Mouse (Mus musculus) heart, embryonic 15.5 days (tissue): ENCODE measurements around the gene Bbof1. TPM values are rescaled to one million over a fixed set of nuclear protein-coding genes. Genes with fewer than 3 reads are reported as not detected.

Experiments used
- ATAC-seq: fragments of 200-750 bp; cut with Nextera tagmentation; replicated peaks from 2 replicates; pipeline ENCODE4 v1.8.0; 2017; ENCODE audit warnings: low read depth, moderate TSS enrichment; ENCODE audit not compliant: insufficient number of reproducible peaks, insufficient read depth, low FRiP score
- H3K27ac ChIP-seq: fragments of 300-500 bp; sonication (generic); 2 replicates; pipeline ENCODE4 v1.5.1; 2015; ENCODE audit warnings: mild to moderate bottlenecking, inconsistent platforms
- H3K27me3 ChIP-seq: fragments of 300-500 bp; sonication (generic); 2 replicates; pipeline ENCODE4 v1.6.1; 2015; ENCODE audit warnings: inconsistent platforms
- H3K36me3 ChIP-seq: fragments of 300-500 bp; sonication (generic); 2 replicates; pipeline ENCODE4 v1.6.1; 2015; ENCODE audit warnings: mild to moderate bottlenecking, inconsistent platforms
- H3K4me1 ChIP-seq: fragments of 300-500 bp; sonication (generic); replicated peaks from 2 replicates; pipeline ENCODE4 v1.6.1; 2015; ENCODE audit warnings: inconsistent platforms
- H3K4me2 ChIP-seq: fragments of 300-500 bp; sonication (generic); 2 replicates; pipeline ENCODE4 v1.6.1; 2015; ENCODE audit warnings: inconsistent platforms, mild to moderate bottlenecking, moderate library complexity
- H3K4me3 ChIP-seq: fragments of 300-500 bp; sonication (generic); 2 replicates; pipeline ENCODE4 v1.5.1; 2015; ENCODE audit warnings: mild to moderate bottlenecking, inconsistent platforms
- H3K9ac ChIP-seq: fragments of 300-500 bp; sonication (generic); 2 replicates; pipeline ENCODE4 v1.6.1; 2015; ENCODE audit warnings: mild to moderate bottlenecking, inconsistent platforms
- H3K9me3 ChIP-seq: fragments of 300-500 bp; sonication (generic); replicated peaks from 2 replicates; pipeline ENCODE4 v1.6.1; 2016; ENCODE audit warnings: inconsistent platforms
- WGBS: fragments of 180-500 bp; shearing (Covaris S2); methylation state at CpG from one replicate; pipeline ENCODE4 v1.1.7; 2015; ENCODE audit warnings: mixed read lengths; 5-methylcytosine and 5-hydroxymethylcytosine counted together
- polyA plus RNA-seq: library from polyadenylated mRNA; unstranded; fragments of >200 nt; fragmentation: Nextera tagmentation; extraction: Ambion mirVana; gene quantifications from 2 replicates; pipeline ENCODE4 v1.2.1, GENCODE M21; 2015

Gene Bbof1
- polyA plus RNA-seq, 1 experiment from 2014 or later = 1.5 TPM

GRCm38 (mm10) chr12:84400653-84401052, 8.2 kb upstream of the Bbof1 start:
- 62% methylated on average over 3 of the region's 3 CpGs for WGBS
- peaks cover 4% of the 10 kb centered on the region for H3K4me1 ChIP-seq
- no peak overlapping the region for H3K4me2 ChIP-seq
- H3K27me3 ChIP-seq = no peaks in the 10 kb centered on the region
- no peak for ATAC-seq
- H3K4me3 ChIP-seq = no peak overlapping the region
- no peak overlapping the region for H3K27ac ChIP-seq
- no peaks in the 10 kb centered on the region for H3K9me3 ChIP-seq
- H3K36me3 ChIP-seq = no peaks in the 10 kb centered on the region
- H3K9ac ChIP-seq = no peak overlapping the region

DNA sequence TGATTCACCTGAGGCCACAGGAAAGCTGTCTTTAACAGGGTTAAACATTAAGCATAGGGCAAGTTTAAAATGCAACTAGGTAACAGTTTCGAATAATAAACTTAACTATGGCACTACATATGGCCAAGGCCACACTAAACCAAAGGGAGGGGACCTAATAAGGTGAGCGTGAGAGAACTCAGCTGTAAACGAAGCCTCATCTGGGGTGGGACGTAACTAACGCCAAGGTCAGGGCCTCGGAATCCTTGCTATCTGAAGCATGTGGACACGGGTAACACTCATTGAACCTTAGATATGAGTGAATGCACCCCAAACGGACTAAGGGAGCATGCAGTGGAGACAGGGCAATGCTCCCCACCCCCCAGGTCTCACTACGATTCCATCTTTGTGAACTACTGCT, 5.9 kb upstream of the Bbof1 start:
- no peaks in the 10 kb centered on the region for H3K9me3 ChIP-seq
- no peak overlapping the region for H3K4me2 ChIP-seq
- no peak overlapping the region for H3K4me3 ChIP-seq
- H3K27ac ChIP-seq = no peak overlapping the region
- 48% methylated on average over 9 of the region's 9 CpGs for WGBS
- H3K9ac ChIP-seq = no peak overlapping the region
- H3K27me3 ChIP-seq = no peaks in the 10 kb centered on the region
- H3K36me3 ChIP-seq = no peaks in the 10 kb centered on the region
- peaks cover 7% of the 10 kb centered on the region for H3K4me1 ChIP-seq
- ATAC-seq = no peak

GRCm38 (mm10) chr12:84404541-84404940, 4.3 kb upstream of the Bbof1 start:
- no peak overlapping the region for H3K9ac ChIP-seq
- no peak overlapping the region for H3K27ac ChIP-seq
- no peak overlapping the region for H3K4me2 ChIP-seq
- no peaks in the 10 kb centered on the region for H3K9me3 ChIP-seq
- WGBS = 93% methylated on average over 6 of the region's 6 CpGs
- no peaks in the 10 kb centered on the region for H3K36me3 ChIP-seq
- peaks cover 14% of the 10 kb centered on the region for H3K4me1 ChIP-seq
- H3K4me3 ChIP-seq = no peak overlapping the region
- ATAC-seq = no peak
- no peaks in the 10 kb centered on the region for H3K27me3 ChIP-seq

DNA sequence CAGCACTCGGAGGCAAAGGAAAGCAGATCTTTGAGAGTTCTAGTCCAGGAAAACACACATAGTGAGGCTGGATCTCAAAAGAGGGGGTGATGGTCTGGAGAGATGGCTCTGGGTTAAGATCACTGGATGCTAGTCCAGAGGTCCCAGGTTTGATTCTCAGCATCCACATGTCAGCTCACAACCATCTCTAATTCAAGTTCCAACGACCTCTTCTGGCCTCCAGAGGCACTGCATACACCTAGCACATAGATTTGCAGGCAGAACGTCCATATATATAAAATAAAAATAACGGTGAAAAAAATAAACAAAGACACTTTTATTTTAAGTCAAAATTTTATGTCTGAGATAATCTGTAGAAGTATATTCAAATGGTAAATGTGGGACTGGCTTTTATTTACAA, 1.6 kb upstream of the Bbof1 start:
- Histone ChIP-seq H3K9ac (no peak overlapping the region), H3K9me3 (no peaks in the 10 kb centered on the region), H3K27me3 (no peaks in the 10 kb centered on the region), H3K27ac (no peak overlapping the region), H3K36me3 (no peaks in the 10 kb centered on the region), H3K4me1 (peaks cover 10% of the 10 kb centered on the region), H3K4me3 (no peak overlapping the region), H3K4me2 (no peak overlapping the region)
- 56% methylated on average over 4 of the region's 4 CpGs for WGBS
- ATAC-seq = no peak

- Histone ChIP-seq H3K36me3 (no peaks in the 10 kb centered on the region), H3K4me3 (peak overlapping the region; percentile 89), H3K27me3 (no peaks in the 10 kb centered on the region), H3K9me3 (no peaks in the 10 kb centered on the region), H3K9ac (peak overlapping the region; percentile 94), H3K4me2 (peak overlapping the region; percentile 91), H3K27ac (peak overlapping the region; percentile 95), H3K4me1 (peaks cover 10% of the 10 kb centered on the region)
- 1% methylated on average over 46 of the region's 52 CpGs for WGBS
- ATAC-seq = peak; percentile 70
Observed at GRCm38 (mm10) chr12:84407874-84408818, 725 bp upstream of the Bbof1 start.

DNA sequence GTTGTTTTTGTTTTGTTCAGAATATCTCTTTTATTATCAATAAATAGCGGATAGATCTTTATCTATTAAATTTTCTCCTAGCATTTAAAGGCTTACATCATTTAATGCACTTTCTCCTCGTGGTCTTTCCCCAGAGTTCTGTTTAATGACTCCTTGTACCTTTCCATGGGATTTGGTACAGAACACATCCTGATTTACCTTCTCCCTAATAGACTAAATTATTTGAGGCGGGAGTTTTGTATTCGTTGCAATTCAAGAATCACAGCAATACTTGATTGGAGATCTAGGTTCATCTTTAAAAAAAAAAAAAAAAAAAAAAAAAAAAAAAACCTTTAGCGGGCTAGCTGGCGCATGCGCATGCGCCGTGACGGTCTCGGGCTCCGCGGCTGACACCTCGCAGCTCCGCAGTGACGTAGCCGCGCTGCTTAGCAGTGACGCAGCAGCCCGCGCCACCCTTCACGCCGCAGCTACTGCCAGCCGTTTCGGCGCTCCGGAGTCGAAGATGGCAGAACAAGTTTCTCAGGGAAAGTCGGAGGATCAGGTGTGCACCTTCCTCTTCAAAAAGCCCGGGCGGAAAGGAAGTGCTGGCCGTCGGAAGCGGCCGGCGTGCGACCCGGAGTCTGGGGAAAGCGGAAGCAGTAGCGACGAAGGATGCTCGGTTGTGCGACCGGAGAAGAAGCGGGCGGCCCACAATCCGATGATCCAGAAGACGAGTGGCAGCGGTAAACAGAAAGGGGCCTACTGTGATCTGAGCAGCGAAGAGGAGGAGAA, 8.1 kb downstream of the Bbof1 start, which contains the start of gene Rnf113a2:
TSS of gene Rnf113a2 (plus strand) at position 363 of the 771 bp plus-strand sequence.
- H3K4me1 ChIP-seq = peaks cover 6% of the 10 kb centered on the region; the same call in 1 of the 2 replicates
- H3K4me2 ChIP-seq = peak within 1 kb of the TSS; percentile 82
- no peaks in the 10 kb centered on the region for H3K36me3 ChIP-seq
- H3K27ac ChIP-seq = peak within 1 kb of the TSS; percentile 66
- ATAC-seq = peak; percentile 86
- peak within 1 kb of the TSS; percentile 69 for H3K4me3 ChIP-seq
- no peaks in the 10 kb centered on the region for H3K9me3 ChIP-seq
- no peaks in the 10 kb centered on the region for H3K27me3 ChIP-seq
- H3K9ac ChIP-seq = peak within 1 kb of the TSS; percentile 64
- WGBS = 3% methylated on average over 50 of the region's 50 CpGs

DNA sequence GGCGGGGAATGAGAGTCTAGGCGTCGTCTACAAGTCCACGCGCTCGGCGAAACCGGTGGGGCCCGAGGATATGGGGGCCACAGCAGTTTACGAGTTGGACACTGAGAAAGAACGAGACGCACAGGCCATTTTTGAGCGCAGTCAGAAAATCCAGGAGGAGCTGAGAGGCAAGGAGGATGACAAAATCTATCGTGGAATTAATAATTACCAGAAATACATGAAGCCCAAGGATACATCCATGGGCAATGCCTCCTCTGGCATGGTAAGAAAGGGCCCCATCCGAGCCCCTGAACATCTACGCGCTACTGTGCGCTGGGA, 8.7 kb downstream of the Bbof1 start:
- Histone ChIP-seq H3K4me1 (peaks cover 6% of the 10 kb centered on the region; the same call in 1 of the 2 replicates), H3K4me2 (peak overlapping the region; percentile 82), H3K9me3 (no peaks in the 10 kb centered on the region), H3K27ac (peak overlapping the region; percentile 66), H3K4me3 (peak overlapping the region; percentile 69), H3K27me3 (no peaks in the 10 kb centered on the region), H3K36me3 (no peaks in the 10 kb centered on the region), H3K9ac (peak overlapping the region; percentile 64)
- 35% methylated on average over 18 of the region's 18 CpGs for WGBS
- no peak for ATAC-seq

GRCm38 (mm10) chr12:84423990-84424389, 15.1 kb downstream of the Bbof1 start:
- no peak overlapping the region for H3K9ac ChIP-seq
- H3K4me3 ChIP-seq = no peak overlapping the region
- H3K4me1 ChIP-seq = no peaks in the 10 kb centered on the region
- H3K27ac ChIP-seq = no peak overlapping the region
- H3K27me3 ChIP-seq = no peaks in the 10 kb centered on the region
- no peak overlapping the region for H3K4me2 ChIP-seq
- 65% methylated on average over 3 of the region's 3 CpGs for WGBS
- no peaks in the 10 kb centered on the region for H3K36me3 ChIP-seq
- no peak for ATAC-seq
- H3K9me3 ChIP-seq = no peaks in the 10 kb centered on the region

DNA sequence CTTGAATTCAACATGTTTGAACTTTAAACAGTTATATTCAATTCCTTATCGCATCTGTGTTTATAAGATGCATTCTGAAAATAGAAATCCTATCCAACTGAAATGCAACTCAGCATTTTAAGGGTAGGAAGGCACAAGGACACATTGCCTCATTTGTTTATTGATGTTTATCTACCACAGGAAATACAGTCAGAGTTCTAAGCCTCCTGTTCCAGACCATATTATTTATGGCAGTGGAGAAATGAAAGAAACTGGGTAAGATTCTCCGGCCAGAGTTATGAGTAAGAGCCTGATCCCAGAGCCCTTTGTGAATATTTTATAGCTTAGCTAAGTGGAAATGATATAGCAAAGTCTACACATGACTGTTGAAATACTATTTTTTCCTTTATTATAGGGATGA, 21.0 kb downstream of the Bbof1 start:
- H3K4me2 ChIP-seq = no peak overlapping the region
- H3K27me3 ChIP-seq = no peaks in the 10 kb centered on the region
- H3K4me3 ChIP-seq = no peak overlapping the region
- no peak for ATAC-seq
- H3K36me3 ChIP-seq = peaks cover 13% of the 10 kb centered on the region; the same call in 1 of the 2 replicates
- no peaks in the 10 kb centered on the region for H3K4me1 ChIP-seq
- 87% methylated on average over 2 of the region's 2 CpGs for WGBS
- no peaks in the 10 kb centered on the region for H3K9me3 ChIP-seq
- H3K9ac ChIP-seq = no peak overlapping the region
- H3K27ac ChIP-seq = no peak overlapping the region

DNA sequence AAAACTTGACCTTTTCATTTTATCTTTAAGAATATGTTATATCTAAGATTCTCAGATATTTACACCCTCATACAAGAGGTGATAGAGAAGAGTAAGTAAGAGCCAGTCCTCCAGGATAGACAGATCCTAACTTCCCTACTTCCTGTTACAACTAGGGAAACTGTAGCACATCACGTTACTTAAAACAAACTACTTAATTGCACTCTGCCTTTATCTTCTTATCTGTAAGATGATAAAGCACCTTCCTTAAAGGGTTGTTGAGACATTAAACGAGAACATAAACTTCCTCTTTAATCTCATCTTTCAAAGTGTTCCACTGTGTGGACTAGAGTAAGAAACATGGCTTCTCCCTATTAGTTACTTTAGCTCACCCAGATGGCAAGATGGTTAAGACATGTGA, 29.8 kb downstream of the Bbof1 start:
- Histone ChIP-seq H3K36me3 (peaks cover 23% of the 10 kb centered on the region), H3K4me2 (no peak overlapping the region), H3K27ac (no peak overlapping the region), H3K9me3 (no peaks in the 10 kb centered on the region), H3K4me1 (no peaks in the 10 kb centered on the region), H3K27me3 (no peaks in the 10 kb centered on the region), H3K4me3 (no peak overlapping the region), H3K9ac (no peak overlapping the region)
- ATAC-seq = no peak
- WGBS = 61% methylated on average over 2 of the region's 2 CpGs

DNA sequence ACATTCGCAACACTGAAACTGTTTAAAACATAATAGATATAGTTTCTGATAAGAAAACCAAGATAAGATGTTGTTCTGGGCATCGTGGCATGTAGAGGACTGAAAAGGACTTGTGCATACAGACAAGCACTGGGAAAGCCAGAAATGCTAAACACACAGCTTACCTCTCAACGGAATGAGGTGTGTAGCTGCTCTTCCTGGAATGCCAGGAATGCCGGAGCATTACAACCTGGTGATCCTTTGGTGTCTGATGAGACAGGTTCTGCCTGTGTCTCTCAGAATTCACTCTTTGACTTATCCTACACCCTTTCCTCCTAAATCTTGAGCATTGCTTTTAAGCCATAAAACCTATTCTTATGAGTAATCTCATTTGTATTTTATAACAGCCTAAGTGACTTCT, 33.7 kb downstream of the Bbof1 start:
- H3K4me2 ChIP-seq = no peak overlapping the region
- H3K9me3 ChIP-seq = no peaks in the 10 kb centered on the region
- H3K4me1 ChIP-seq = no peaks in the 10 kb centered on the region
- peaks cover 20% of the 10 kb centered on the region for H3K36me3 ChIP-seq
- H3K27ac ChIP-seq = no peak overlapping the region
- H3K4me3 ChIP-seq = no peak overlapping the region
- H3K9ac ChIP-seq = no peak overlapping the region
- no peak for ATAC-seq
- WGBS = 70% methylated on average over 4 of the region's 4 CpGs
- H3K27me3 ChIP-seq = 0 out of 2 replicates have a peak, but pooled peaks cover 4% of the 10 kb centered on the region
